Mouse (Mus musculus): ENCODE results near the gene Fam171a2.

Gene Fam171a2

DNA sequence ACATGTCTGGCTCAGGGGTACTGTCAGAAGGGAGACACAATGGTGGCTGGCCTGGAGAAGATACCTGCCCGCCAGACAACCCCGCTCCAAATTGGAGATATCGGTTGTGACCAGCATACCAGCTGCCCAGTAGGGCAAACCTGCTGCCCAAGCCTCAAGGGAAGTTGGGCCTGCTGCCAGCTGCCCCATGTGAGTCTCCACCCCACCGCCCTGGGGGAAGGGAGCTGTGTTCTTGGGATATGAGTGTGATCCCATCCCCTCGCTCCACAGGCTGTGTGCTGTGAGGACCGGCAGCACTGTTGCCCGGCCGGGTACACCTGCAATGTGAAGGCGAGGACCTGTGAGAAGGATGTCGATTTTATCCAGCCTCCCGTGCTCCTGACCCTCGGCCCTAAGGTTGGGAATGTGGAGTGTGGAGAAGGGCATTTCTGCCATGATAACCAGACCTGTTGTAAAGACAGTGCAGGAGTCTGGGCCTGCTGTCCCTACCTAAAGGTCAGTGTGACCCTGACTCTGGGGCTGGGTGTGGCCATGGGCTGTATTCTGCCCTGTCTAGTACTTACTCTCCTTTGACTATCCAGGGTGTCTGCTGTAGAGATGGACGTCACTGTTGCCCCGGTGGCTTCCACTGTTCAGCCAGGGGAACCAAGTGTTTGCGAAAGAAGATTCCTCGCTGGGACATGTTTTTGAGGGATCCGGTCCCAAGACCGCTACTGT is 11.6 kb downstream of the Fam171a2 start:
- in situ Hi-C loops (cut with MseI, MboI), result no loop called here

DNA sequence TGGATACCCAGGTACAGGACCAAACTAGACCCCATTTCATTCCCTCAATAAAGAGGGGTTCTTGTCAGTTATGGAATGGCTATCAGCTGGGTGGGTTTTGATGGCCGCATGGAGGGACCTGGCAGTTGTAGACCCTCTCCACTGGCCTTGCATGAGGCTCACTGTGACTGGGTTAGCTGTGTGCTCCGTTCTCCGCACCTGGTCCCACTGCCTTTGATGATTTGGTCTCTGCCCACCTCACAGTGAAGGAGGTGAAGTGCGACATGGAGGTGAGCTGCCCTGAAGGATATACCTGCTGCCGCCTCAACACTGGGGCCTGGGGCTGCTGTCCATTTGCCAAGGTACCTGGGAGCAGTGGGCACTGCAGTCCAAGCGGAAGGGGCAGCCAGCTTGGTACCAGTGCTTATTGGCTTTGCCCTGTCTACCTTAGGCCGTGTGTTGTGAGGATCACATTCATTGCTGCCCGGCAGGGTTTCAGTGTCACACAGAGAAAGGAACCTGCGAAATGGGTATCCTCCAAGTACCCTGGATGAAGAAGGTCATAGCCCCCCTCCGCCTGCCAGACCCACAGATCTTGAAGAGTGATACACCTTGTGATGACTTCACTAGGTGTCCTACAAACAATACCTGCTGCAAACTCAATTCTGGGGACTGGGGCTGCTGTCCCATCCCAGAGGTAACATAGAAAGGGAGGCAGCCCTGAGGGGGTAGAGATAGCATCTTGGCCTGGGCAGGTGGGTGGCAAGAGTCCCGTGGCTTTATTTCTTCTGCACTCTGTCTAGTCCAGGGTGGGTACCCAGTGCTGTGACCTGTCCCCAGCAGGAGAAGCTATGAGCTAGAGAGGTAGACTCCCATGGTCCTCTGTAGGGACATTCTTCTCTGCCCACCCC is 12.4 kb downstream of the Fam171a2 start:
- in situ Hi-C loops (cut with MseI, MboI), result no loop called here

DNA sequence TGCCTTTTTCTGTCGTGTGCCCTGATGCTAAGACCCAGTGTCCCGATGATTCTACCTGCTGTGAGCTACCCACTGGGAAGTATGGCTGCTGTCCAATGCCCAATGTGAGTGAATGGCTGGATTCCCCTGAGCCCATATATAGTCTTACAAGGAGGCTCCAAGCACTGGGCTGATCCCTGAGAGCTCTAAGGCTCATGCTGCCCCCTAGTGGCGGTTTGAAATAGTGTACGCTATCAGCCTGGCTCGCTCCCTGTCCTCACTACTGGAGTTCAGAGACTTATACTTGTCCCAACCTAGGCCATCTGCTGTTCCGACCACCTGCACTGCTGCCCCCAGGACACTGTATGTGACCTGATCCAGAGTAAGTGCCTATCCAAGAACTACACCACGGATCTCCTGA is 13.1 kb downstream of the Fam171a2 start:
- in situ Hi-C loops (cut with MseI, MboI), result no loop called here

DNA sequence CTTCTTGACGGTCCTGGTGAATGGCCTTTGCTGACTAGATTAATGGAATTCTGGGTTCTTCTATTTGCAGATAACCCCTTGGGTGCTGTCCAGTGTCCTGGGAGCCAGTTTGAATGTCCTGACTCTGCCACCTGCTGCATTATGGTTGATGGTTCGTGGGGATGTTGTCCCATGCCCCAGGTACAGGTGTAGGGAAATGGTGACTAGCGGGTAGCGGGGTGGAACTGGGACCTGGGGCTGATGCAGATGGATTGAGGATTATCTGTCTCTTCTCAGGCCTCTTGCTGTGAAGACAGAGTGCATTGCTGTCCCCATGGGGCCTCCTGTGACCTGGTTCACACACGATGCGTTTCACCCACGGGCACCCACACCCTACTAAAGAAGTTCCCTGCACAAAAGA is 13.6 kb downstream of the Fam171a2 start:
- in situ Hi-C loops (cut with MseI, MboI), result no loop called here

DNA sequence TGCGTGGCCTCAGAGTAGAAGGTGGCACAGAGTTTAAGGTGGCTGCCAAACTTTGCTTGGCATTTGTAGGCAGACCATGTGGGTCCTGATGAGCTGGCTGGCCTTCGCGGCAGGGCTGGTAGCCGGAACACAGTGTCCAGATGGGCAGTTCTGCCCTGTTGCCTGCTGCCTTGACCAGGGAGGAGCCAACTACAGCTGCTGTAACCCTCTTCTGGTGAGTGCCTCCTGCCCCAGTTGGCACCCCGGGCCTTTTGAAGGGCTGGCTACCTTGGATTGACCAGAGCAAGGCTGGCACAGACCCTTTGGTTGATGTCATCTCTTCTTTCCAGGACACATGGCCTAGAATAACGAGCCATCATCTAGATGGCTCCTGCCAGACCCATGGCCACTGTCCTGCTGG is 14.6 kb downstream of the Fam171a2 start:
- in situ Hi-C loops (cut with MseI, MboI), result no loop called here

DNA sequence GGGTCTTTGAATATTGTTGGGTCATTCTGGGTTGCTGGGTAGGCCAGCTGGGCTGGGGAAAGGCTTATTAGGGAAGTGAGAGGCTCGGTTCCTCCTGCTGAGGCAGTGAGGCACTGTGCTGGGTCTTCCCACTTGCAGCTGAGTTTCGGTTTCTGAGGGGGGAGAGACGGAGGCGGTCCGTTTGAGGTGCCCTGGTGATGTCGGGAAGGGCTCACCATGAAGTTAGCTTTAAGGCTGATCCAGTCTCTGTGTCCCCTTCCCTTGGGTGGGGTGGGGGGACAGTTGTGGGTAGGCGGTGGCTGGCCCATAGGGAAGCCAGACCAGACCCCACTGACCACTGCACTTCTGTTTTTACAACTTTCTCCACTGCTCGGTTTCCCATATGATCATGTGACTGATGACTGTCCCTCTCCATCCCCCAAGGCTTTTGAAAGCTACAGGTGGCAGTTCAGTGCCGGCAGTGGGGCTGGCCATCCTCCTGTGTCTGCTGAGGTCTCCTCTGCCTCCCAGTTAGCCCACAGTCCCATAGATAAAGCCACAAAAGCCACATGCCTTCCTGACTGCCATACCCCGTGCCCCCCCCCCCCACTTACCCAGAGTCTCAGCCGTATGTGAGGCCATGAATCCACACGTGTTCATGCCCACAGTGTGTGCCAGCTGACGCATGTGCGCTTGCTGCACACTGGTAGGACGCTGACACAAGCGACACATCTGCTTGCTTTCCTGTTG is 15.2 kb downstream of the Fam171a2 start:
- in situ Hi-C loops (cut with MseI, MboI), result no loop called here

DNA sequence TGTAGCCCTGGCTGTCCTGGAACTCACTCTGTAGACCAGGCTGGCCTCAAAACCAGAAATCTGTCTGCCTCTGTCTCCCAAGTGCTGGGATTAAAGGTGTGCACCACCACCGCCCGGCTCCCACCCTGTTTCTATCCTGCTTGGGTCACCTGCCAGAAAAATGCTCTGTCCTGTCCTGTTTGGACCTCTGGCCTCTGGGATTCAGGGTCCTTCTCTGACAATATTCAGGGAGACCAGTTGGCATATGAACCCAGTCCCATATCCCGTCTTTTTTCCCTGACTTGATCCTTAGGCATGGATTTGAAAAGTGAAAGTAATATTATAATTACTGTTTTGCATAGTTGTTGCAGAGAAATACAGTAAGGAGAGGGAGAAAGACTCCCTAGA is 15.8 kb downstream of the Fam171a2 start:
- in situ Hi-C loops (cut with MseI, MboI), result no loop called here

DNA sequence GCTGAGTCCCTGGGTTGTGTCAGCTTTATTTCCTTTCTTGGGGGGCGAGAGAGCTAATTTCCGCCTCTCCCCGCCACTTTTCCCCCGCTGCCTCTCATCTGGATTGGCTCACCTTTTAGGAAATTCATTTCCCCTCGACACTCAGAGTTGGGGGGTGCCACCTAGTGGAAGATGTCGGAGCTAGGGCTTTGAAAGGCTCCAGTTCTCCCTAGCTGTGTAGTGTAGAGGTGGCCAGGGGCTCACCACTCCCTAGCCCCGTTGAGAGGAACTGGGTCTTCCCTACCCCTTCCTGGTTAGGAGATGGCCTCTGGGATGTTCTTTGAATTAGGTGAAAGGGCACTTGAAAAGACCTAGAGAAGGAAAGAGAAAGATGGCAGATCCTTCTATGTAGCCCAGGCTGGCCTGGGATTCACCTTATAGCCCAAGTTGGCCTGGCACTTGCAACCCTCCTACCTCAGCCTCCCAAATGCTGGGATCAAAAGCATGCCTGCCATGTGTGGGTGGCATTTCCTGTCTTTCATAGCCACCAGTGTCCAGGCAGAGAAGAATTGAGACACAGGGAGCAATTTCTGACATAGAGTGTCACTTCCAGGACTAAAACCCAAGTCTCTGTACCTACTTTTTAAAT is 16.4 kb downstream of the Fam171a2 start:
- in situ Hi-C loops (cut with MseI, MboI), result no loop called here

DNA sequence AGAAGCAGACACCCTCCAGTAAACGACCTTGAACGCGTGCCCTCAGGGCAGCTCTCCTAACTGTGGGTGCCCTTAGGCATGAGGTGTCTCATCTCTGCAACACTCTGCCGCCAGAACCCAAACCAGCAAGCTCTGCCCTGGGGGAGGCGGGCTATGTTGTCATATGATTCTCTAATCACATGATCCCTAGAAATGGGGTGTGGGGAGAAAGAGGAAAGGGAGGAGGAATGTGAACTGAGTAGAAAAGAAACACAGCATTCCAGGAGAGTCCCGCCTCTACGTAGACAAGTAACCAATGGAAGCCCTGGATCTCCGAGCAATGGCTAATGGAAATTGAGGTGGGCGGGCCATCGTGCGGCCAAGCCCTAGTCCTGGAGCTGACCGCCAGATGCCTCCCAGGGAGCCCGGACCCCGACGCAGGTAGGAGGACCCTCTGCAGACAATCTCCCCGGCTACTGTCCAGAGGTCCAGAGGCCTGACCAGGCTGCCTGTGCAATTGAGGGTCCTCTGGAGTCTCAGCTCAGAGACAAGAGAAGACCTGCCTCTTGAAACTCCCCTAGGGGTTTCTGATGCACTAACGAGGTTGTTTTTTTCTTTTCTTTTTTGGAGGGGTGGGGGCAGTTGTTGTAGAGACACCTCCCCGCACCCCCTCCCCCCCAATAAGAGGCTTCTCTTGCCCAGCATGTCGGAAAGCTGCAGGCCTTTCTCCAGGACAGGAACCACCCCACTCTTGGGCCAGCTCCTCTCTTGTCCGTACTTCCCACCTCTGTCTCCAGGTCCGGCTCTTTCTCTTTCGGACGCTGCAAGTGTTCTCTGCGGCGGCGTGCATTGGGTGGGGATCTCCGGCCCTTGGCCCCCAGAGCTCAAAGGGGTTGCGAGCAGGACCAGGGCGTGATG is 17.1 kb downstream of the Fam171a2 start, which contains the start of gene Grn:
TSS of gene Grn (plus strand) at position 195 of the 897 bp plus-strand sequence.
- in situ Hi-C loops (cut with MseI, MboI), result no loop called here

DNA sequence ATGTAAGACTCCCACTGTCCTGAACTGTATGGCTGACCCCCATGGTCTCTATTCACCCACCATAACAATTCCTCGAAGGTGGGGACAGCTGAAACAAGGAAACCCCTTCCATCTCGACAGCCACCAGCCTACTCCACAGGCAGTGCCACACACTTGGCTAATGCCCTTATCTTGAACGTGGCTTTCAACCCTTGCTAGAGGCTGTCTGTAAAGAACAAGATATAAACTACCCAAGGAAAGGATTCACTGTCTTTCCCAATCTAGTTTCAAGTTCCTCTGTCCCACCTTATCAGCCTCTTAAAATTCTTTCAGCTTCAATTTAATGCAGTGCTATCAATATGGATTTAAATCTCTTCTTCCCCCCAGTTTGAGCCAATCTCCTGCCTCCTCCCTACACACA is 17.9 kb downstream of the Fam171a2 start:
- in situ Hi-C loops (cut with MseI, MboI), result no loop called here

DNA sequence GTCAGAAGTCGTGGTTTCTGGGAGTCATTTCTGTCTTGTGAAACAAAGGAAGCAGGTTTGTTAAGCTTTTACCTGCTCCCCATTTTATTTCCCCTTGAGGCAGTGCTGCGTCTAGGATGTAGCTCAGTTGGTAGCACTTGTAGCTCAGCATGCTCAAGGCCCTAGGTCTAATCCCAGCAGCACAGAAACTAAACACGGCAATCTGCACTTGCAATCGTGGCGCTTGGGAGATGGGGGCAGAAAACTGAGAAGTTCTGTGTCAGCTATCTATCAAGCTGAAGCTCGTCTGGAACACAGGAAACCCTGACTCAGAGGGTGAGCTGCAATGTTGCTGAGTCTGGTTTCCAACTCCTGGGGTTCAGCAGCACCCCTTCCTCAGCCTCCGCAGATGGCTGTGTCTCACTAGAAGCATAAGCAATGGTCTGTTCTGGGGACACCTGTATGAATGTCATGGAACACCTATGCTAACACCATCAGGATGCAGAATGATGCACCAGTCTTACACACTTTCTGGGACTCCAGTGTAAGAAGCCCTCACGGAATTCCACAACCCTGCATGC is 18.4 kb downstream of the Fam171a2 start:
- in situ Hi-C loops (cut with MseI, MboI), result no loop called here

DNA sequence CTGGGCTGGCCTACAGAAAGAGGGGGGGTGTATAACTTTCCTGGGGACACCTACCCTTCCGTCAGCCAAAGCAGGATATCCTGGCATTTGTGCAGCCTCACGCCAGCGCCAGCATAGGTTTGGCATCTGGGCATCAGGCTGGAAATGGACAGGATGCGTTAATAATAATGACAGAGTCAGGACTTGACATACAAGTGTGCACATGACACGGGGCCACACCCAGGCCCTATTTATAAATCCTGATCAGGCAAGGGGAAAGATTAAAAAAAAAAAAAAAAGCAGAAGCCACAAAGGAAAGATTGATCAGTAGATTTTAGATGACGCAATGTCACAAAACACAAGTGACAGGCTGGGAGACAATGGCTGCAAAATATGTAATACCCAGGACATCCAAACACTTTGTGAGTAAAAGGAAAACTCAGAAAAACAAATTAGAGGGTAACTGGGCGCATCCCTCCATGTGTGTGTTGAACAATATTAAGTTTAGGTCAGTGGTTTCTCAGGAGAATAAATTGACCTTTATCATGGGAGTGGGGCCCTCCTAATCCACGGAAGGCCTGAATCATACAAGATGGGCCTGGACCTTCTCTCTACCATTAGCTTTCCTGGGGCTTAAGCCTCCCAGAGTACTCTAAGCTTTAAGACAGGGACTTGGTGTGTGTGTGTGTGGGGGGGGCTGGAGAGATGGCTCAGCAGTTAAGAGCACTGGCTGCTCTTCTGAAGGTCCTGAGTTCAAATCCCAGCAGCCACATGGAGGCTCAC is 21.7 kb downstream of the Fam171a2 start:
- in situ Hi-C loops (cut with MseI, MboI), result no loop called here

DNA sequence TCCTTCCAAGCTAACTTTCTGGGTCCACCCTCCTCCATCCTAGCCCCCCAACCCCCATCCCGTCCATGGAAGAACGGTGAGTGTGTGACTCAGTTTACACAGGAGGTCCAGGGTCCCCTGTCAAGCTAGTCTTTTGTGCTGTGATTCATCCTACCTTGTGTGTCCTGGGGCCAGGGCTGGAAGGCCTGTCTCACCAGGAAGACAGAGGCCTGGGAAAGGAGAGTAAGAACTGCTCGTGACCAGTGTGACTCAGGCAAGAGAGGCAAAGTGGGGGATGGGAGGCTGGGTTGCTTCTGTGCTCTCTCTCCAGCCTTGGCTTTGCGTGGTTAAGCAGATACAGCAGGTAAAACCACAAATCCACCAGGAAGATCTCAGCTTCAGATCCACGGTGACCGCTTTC is 22.8 kb downstream of the Fam171a2 start:
- in situ Hi-C loops (cut with MseI, MboI), result no loop called here

DNA sequence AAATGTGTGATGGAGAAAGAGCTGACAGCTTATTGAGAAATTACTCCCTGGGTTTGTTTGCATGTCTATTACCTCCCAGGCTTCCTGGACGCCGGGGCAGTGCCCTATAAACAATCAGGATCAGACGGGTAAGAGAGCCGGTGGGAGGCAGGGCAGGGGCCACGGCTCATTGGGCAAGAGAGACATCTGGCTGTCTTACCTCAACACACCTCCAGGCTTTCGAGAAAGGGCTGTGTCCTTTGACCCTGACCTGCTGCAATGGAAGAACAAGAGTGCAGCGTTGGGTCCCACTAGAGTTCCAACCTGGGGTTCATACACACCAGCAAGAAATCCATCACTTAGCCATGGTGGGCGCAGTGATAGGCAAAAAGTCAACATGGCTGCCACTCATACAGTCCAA is 25.9 kb downstream of the Fam171a2 start:
- in situ Hi-C loops (cut with MseI, MboI), result no loop called here

DNA sequence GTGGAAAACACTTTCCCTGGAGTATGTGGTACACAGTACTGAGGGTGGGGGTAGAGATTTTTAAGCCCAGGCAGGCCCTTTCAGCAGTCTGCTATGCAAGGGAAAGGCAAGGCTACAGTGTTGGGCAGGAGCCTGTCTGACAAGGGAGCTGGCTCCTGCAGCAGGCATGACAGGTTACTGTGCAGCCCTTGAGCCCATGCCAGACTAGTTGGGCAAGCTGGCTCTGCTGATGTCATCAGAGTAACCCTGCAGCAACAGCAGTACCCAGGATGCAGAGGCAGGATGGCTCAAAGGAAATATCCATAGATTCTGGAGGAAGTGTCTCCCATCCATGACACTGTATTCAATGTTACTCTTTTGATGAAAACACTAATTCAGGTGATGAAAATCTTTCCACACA is 28.6 kb downstream of the Fam171a2 start:
- in situ Hi-C loops (cut with MseI, MboI), result no loop called here

DNA sequence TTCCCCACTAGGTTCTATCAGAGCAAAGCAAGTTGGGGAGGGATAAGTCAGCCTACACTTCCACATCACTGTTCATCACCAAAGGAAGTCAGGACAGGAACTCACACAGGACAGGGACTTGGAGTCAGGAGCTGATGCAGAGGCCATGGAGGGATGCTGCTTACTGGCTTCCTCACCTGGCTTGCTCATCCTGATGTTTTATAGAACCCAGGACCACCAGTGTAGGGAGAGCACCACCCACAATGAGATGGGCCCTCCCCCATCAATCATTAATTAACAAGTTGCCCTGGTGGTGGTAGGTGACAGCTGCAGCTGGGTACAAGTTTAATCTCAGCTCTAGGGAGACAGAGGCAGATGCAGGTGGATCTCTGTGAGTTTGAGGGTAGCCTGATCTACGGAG is 30.3 kb downstream of the Fam171a2 start:
- in situ Hi-C loops (cut with MseI, MboI), result no loop called here

DNA sequence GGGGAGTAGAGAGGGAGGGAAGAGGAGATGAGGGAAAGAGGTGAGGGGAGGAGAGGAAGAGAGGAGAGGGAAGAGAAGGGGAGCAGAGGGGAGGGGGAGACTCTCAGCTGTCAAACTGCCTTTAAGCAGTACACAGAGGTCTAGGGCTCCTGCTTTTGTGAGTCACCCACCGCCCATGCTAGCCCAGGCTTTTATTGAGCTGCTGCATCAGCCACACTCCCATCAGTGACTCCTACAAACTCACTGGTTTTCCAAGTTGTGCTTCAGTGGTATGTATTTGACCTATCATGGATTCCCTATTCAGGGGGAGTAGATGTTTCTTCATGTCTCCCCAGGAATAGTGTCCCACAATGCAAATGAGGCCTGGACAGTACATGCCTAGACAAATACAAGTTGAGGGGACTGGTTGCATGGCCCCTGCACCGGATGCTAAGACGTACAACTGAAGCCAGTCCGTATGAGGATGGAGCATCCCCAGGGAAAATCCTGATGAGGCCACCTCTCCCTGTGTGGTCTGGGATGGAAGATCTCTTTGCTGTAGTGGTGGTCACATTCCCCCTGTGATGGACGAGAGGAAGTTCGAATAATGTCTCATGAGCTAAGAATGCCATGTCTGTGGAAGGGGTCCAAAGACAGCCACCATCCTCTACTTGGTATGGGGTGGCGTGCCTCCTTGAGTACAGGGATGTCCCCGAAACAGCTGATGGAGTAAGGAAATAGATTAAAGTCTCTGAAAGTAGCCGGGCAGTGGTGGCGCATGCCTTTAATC is 32.3 kb downstream of the Fam171a2 start:
- in situ Hi-C loops (cut with MseI, MboI), result no loop called here

DNA sequence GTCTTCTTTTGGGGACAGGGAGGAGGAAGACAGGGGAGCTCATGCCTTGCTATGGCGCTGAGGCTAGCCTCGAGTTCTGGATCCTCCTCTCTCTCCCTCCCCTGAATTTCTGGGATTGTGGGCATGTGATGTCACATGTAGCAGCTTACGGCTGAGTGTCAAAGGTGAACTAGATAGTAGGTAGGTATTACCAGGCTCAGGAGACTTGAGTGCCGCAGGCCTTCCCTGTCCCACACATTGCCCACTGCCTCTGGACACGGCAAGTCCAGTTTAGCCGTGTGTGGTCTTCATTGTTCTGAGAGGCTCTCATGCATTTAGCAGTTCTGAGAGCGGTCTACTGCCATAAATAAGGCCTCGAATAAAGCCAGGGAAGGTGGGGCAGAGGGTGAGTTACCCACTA is 34.4 kb downstream of the Fam171a2 start:
- in situ Hi-C loops (cut with MseI, MboI), result loop anchor here (5.0 kb wide), 1 partner anchor 111 kb away; no protein-coding TSS in a partner anchor

DNA sequence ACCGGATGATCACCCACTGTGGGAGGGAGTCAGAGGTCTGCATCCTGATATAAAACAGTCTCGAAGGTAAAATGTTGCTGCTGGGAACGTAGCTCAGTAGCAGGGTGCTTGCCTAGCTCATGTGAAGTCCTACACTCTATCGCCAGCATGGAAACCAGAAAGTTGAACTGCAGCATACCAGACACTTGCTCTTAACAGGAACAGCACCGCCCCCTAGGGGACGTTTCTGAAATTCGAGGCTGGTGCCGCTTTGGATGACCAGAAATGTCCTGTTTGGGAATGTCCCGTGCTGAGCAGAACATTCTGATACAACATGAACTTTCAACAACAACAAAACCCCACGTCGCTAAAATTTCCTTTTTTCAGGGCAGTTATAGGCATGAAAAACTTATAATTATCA is 35.8 kb downstream of the Fam171a2 start:
- in situ Hi-C loops (cut with MseI, MboI), result loop anchor here (5.0 kb wide), 1 partner anchor 109 kb away; no protein-coding TSS in a partner anchor

Measured in mouse trophoblast stem cell (cell line).